Mouse (Mus musculus): Measurements from ENCODE around the gene Disp2.

The Disp2 gene

DNA sequence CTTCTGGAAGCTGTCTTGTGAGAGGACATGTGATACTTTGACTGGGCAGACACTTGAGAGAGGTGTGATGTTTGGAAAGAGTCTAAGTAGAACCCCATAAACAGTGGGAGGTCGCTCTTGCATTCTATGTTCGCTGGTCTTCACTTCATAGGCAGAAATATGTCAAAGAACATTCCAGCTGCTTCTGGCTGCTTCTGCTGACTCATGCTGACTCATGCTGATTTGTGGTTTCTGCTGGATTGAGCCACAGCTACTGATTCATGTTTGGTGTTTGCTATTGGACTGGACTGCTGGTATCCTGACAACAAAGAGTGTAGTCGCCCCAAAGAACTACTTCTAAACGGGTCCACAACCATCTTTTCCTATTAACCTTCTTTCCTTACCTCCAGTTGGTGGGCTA, 62.3 kb downstream of the Disp2 start:
- DNase-seq (ENCODE audit: low spot score): no peak

DNA sequence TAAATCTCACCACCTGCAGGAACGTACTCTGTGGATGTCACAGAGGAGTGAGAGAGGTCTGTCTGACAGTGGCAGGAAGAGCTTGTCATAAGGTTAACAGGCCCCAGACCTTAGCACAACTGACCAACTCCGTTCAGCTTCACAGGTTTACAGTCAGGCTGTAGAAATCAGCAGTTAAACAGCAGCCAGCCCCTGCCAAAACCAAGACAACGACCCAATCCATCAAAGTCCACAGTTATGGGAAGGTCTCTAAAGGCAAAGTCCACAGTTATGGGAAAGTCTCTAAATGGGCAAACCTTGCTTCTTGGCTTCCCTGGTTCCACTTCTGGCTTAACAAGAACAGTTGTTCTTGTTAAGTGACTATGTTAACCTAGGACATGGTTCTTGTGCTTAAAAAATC, 64.9 kb downstream of the Disp2 start:
- DNase-seq (ENCODE audit: low spot score): no peak

DNA sequence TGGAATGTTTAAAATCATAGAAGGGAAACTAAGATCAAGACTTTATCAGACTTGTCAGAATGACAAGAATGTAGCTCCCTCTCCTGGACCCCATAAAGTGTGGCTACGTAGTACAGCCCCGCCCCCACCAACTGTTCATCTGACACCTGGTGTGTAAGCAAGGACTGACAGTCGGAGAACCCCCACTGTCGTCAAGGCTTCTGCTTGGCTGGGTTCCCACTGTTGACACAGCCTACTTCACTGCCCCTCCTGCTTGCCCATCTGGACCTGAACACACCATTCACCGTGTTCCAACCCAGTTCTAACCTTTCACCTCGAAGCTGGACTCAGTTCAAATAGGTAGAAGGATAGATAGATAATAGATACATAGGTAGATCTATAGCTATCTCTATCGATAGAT, 66.7 kb downstream of the Disp2 start:
- no peak for DNase-seq (ENCODE audit: low spot score)

DNA sequence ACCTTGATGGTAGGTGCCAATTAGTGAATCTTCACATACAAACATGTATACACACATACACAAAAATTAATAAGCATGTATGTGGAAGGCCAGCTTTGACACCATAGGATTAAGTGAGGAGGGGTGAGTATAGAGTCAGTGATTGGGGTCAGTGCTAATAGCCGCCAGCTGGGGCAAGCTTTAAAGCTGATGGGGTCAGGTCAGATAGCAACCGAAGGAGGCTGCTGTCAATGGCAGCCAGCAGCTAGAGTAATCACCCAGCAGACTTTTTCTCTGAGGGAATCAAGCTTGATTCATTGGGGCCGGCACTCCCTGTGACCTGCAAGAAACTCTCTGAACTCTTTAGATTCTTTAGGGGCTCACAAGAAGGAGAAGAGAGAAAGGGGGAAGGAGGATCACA, 72.2 kb downstream of the Disp2 start:
- DNase-seq (ENCODE audit: low spot score): no peak
